26 mouse cellular contexts compared by ENCODE assay signal in the genomic region with DNA sequence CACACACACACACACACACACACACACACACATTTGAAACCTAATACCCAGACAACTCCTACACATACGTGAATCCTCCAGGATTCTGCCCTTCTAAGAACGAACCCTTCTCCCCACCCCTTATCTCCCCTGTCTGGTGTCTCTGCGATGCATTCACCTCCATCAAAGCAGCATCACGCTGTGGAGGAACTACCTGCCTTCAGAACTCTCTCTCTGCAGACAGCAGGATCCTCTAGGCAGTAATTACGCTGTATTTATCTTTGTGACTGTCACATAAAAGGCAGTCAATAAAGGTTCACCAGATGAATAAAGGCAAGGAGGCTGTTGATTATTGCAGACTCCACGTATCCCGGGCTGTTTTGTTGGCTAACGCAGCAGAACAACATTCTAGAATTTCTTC.
DNase-seq lines count a peak whose midpoint lies in the region; ATAC-seq lines count a peak whose summit lies in the region.
"Had no signal": no experiment of that assay in that cellular context is flagged by ENCODE, and none has a peak within 500 bp of the region (broad histone marks: within the 10 kb centered on the region; RNA-seq: fewer than 3 reads in every experiment).

No protein-coding gene starts in this region.

- DNase-seq in hindbrain, embryonic 11.5 days (ENCODE audit: low spot score): no peak
- DNase-seq in midbrain, embryonic 11.5 days (ENCODE audit: low spot score, missing footprints): no peak
- no peak for DNase-seq in right cerebral cortex, postnatal 36 days (ENCODE audit: low spot score in 2 of 2)
- DNase-seq: adrenal gland, postnatal 25 days; B cell, adult 2 months; cerebellum, adult 18-20 months; cerebellum, postnatal 14 days; gastrocnemius, postnatal 14 days; heart, adult 18-20 months; heart, postnatal 4 days; kidney, adult 9 months; kidney, postnatal 25 days; liver, postnatal 0 days; lung, postnatal 36 days; right cerebral cortex, adult 18-20 months; thymus, postnatal 4 days had no signal

- 0 out of 2 replicates have a peak overlapping the region, but pooled peaks have one; percentile 2 for H3K4me2 ChIP-seq in hindbrain, embryonic 13.5 days
- H3K4me2 ChIP-seq in hindbrain, embryonic 11.5 days (replicated peaks; ENCODE audit: low read depth, low read length): no peak overlapping the region
- H3K4me2 ChIP-seq in midbrain, embryonic 13.5 days (replicated peaks): no peak overlapping the region
- no peak overlapping the region for H3K4me2 ChIP-seq in midbrain, embryonic 11.5 days
- no peak overlapping the region for H3K4me2 ChIP-seq in forebrain, embryonic 16.5 days (ENCODE audit: low read length)
- H3K4me2 ChIP-seq in midbrain, embryonic 16.5 days (ENCODE audit: low read length): no peak overlapping the region
- H3K4me2 ChIP-seq: heart, embryonic 11.5 days; intestine, embryonic 15.5 days; liver, embryonic 12.5 days had no signal

- ATAC-seq in hindbrain, embryonic 13.5 days (ENCODE audit: low FRiP score): 0 out of 2 replicates have a peak, but pooled peaks have one; percentile 29
- ATAC-seq in hindbrain, embryonic 11.5 days (ENCODE audit: low FRiP score): no peak
- ATAC-seq in midbrain, embryonic 13.5 days: 0 out of 2 replicates have a peak, but pooled peaks have one; percentile 34
- no peak for ATAC-seq in midbrain, embryonic 11.5 days (ENCODE audit: low FRiP score)
- peak; percentile 72 for ATAC-seq in forebrain, embryonic 16.5 days
- peak; percentile 40; the same call in 1 of the 2 replicates for ATAC-seq in midbrain, embryonic 16.5 days
- ATAC-seq: hindbrain, postnatal 0 days; intestine, embryonic 15.5 days; liver, embryonic 12.5 days; liver, postnatal 0 days had no signal

- H3K4me1 ChIP-seq in hindbrain, embryonic 13.5 days (replicated peaks): peaks cover 15% of the 10 kb centered on the region
- H3K4me1 ChIP-seq in hindbrain, embryonic 11.5 days (replicated peaks; ENCODE audit: control insufficient read depth, insufficient read depth, low read length): no peaks in the 10 kb centered on the region
- no peaks in the 10 kb centered on the region for H3K4me1 ChIP-seq in midbrain, embryonic 13.5 days (replicated peaks)
- no peaks in the 10 kb centered on the region for H3K4me1 ChIP-seq in midbrain, embryonic 11.5 days (ENCODE audit: control insufficient read depth, insufficient read depth, low read length)
- 0 out of 2 replicates have a peak, but pooled peaks cover 2% of the 10 kb centered on the region for H3K4me1 ChIP-seq in forebrain, embryonic 16.5 days (replicated peaks; ENCODE audit: control insufficient read depth, insufficient read depth, low read length)
- no peaks in the 10 kb centered on the region for H3K4me1 ChIP-seq in midbrain, embryonic 16.5 days (ENCODE audit: control insufficient read depth, insufficient read depth, low read length)
- H3K4me1 ChIP-seq: liver, embryonic 12.5 days had no signal

- H3K4me3 ChIP-seq in hindbrain, embryonic 13.5 days: no peak overlapping the region
- H3K4me3 ChIP-seq in hindbrain, embryonic 11.5 days (ENCODE audit: low read depth, low read length): no peak overlapping the region
- H3K4me3 ChIP-seq in midbrain, embryonic 13.5 days (replicated peaks): no peak overlapping the region
- H3K4me3 ChIP-seq in midbrain, embryonic 11.5 days (ENCODE audit: low read depth, low read length): no peak overlapping the region
- H3K4me3 ChIP-seq in forebrain, embryonic 16.5 days (replicated peaks; ENCODE audit: low read length): no peak overlapping the region
- no peak overlapping the region for H3K4me3 ChIP-seq in midbrain, embryonic 16.5 days (ENCODE audit: low read depth, low read length)
- H3K4me3 ChIP-seq: erythroblast, embryonic 14.5 days; intestine, embryonic 15.5 days; left cerebral cortex, adult 2 months; liver, embryonic 12.5 days had no signal

- H3K9ac ChIP-seq in hindbrain, embryonic 13.5 days: no peak overlapping the region
- H3K9ac ChIP-seq in hindbrain, embryonic 11.5 days (ENCODE audit: low read depth, low read length): no peak overlapping the region
- H3K9ac ChIP-seq in midbrain, embryonic 13.5 days (replicated peaks): no peak overlapping the region
- H3K9ac ChIP-seq in midbrain, embryonic 11.5 days (ENCODE audit: low read length): no peak overlapping the region
- no peak overlapping the region for H3K9ac ChIP-seq in forebrain, embryonic 16.5 days (replicated peaks; ENCODE audit: low read depth, low read length)
- H3K9ac ChIP-seq in midbrain, embryonic 16.5 days (ENCODE audit: low read depth, low read length): no peak overlapping the region
- H3K9ac ChIP-seq: intestine, embryonic 15.5 days; liver, embryonic 12.5 days; liver, postnatal 0 days had no signal

- no peaks in the 10 kb centered on the region for H3K36me3 ChIP-seq in hindbrain, embryonic 13.5 days
- no peaks in the 10 kb centered on the region for H3K36me3 ChIP-seq in hindbrain, embryonic 11.5 days (ENCODE audit: control insufficient read depth, insufficient read depth, low read length)
- no peaks in the 10 kb centered on the region for H3K36me3 ChIP-seq in midbrain, embryonic 13.5 days
- no peaks in the 10 kb centered on the region for H3K36me3 ChIP-seq in midbrain, embryonic 11.5 days (ENCODE audit: control insufficient read depth, insufficient read depth, low read length)
- H3K36me3 ChIP-seq in forebrain, embryonic 16.5 days (ENCODE audit: control insufficient read depth, insufficient read depth): no peaks in the 10 kb centered on the region
- no peaks in the 10 kb centered on the region for H3K36me3 ChIP-seq in midbrain, embryonic 16.5 days (ENCODE audit: control insufficient read depth, insufficient read depth, low read length)
- H3K36me3 ChIP-seq: intestine, embryonic 15.5 days; liver, embryonic 12.5 days had no signal

- H3K27ac ChIP-seq in hindbrain, embryonic 13.5 days: peak overlapping the region; percentile 52; the same call in 1 of the 2 replicates
- H3K27ac ChIP-seq in hindbrain, embryonic 11.5 days (ENCODE audit: low read depth, low read length): no peak overlapping the region
- H3K27ac ChIP-seq in midbrain, embryonic 13.5 days: no peak overlapping the region
- no peak overlapping the region for H3K27ac ChIP-seq in midbrain, embryonic 11.5 days (ENCODE audit: low read depth, low read length)
- no peak overlapping the region for H3K27ac ChIP-seq in forebrain, embryonic 16.5 days (ENCODE audit: low read length)
- H3K27ac ChIP-seq in midbrain, embryonic 16.5 days (ENCODE audit: low read length): no peak overlapping the region
- H3K27ac ChIP-seq: hindbrain, postnatal 0 days; intestine, embryonic 15.5 days; left cerebral cortex, adult 2 months; liver, embryonic 12.5 days had no signal

- 29% methylated on average over 8 of the region's 8 CpGs for WGBS in hindbrain, embryonic 13.5 days
- 53% methylated on average over 8 of the region's 8 CpGs for WGBS in hindbrain, embryonic 11.5 days
- WGBS in midbrain, embryonic 13.5 days: 51% methylated on average over 8 of the region's 8 CpGs
- 68% methylated on average over 8 of the region's 8 CpGs for WGBS in midbrain, embryonic 11.5 days
- WGBS in forebrain, embryonic 16.5 days: 26% methylated on average over 8 of the region's 8 CpGs
- WGBS in midbrain, embryonic 16.5 days: 39% methylated on average over 8 of the region's 8 CpGs

- no peaks in the 10 kb centered on the region for H3K9me3 ChIP-seq in hindbrain, embryonic 13.5 days
- no peaks in the 10 kb centered on the region for H3K9me3 ChIP-seq in hindbrain, embryonic 11.5 days (ENCODE audit: control insufficient read depth, low read length)
- 0 out of 2 replicates have a peak, but pooled peaks cover 6% of the 10 kb centered on the region for H3K9me3 ChIP-seq in midbrain, embryonic 13.5 days
- H3K9me3 ChIP-seq in midbrain, embryonic 11.5 days (ENCODE audit: control insufficient read depth, low read length): no peaks in the 10 kb centered on the region; the same call in 1 of the 2 replicates
- H3K9me3 ChIP-seq in forebrain, embryonic 16.5 days (ENCODE audit: control insufficient read depth, low read length): no peaks in the 10 kb centered on the region
- H3K9me3 ChIP-seq in midbrain, embryonic 16.5 days (replicated peaks; ENCODE audit: control insufficient read depth, low read length, poor library complexity, severe bottlenecking): no peaks in the 10 kb centered on the region
- H3K9me3 ChIP-seq: intestine, embryonic 15.5 days; liver, embryonic 12.5 days had no signal

- no peaks in the 10 kb centered on the region for H3K27me3 ChIP-seq in hindbrain, embryonic 13.5 days
- no peaks in the 10 kb centered on the region for H3K27me3 ChIP-seq in hindbrain, embryonic 11.5 days (ENCODE audit: control insufficient read depth, insufficient read depth, low read length)
- 0 out of 2 replicates have a peak, but pooled peaks cover 3% of the 10 kb centered on the region for H3K27me3 ChIP-seq in midbrain, embryonic 13.5 days
- no peaks in the 10 kb centered on the region for H3K27me3 ChIP-seq in midbrain, embryonic 11.5 days (ENCODE audit: control insufficient read depth, insufficient read depth, low read length)
- no peaks in the 10 kb centered on the region for H3K27me3 ChIP-seq in forebrain, embryonic 16.5 days (replicated peaks; ENCODE audit: control insufficient read depth, insufficient read depth, low read length)
- no peaks in the 10 kb centered on the region for H3K27me3 ChIP-seq in midbrain, embryonic 16.5 days (ENCODE audit: control insufficient read depth, insufficient read depth, low read depth, low read length)
- H3K27me3 ChIP-seq: intestine, embryonic 15.5 days; liver, embryonic 12.5 days had no signal

Comparison
In these comparisons a context has a peak if more than half of its experiments do, and no peak if none do; other contexts are left out.
1. ATAC-seq: peak in hindbrain, embryonic 13.5 days (single experiment), midbrain, embryonic 13.5 days (single experiment), forebrain, embryonic 16.5 days (single experiment) and midbrain, embryonic 16.5 days (single experiment); none in hindbrain, embryonic 11.5 days (single experiment) and midbrain, embryonic 11.5 days (single experiment).